Mouse (Mus musculus) testis, adult 2 months (tissue): Measurements from ENCODE around the gene Pjvk.

ENCODE experiments used
- CTCF ChIP-seq: fragments of 200-500 bp; IDR thresholded peaks from 2 replicates; pipeline ENCODE4 v1.5.1; 2012; ENCODE audit warnings: low read depth, mild to moderate bottlenecking, inconsistent platforms, low read length, moderate library complexity; ENCODE audit not compliant: control insufficient read depth, insufficient read depth, insufficient replicate concordance
- POLR2A ChIP-seq: fragments of 200-500 bp; IDR thresholded peaks from 2 replicates; pipeline ENCODE4 v1.6.1; 2012; ENCODE audit warnings: low read depth, mild to moderate bottlenecking, inconsistent platforms, low read length, moderate library complexity; ENCODE audit not compliant: control insufficient read depth

DNA sequence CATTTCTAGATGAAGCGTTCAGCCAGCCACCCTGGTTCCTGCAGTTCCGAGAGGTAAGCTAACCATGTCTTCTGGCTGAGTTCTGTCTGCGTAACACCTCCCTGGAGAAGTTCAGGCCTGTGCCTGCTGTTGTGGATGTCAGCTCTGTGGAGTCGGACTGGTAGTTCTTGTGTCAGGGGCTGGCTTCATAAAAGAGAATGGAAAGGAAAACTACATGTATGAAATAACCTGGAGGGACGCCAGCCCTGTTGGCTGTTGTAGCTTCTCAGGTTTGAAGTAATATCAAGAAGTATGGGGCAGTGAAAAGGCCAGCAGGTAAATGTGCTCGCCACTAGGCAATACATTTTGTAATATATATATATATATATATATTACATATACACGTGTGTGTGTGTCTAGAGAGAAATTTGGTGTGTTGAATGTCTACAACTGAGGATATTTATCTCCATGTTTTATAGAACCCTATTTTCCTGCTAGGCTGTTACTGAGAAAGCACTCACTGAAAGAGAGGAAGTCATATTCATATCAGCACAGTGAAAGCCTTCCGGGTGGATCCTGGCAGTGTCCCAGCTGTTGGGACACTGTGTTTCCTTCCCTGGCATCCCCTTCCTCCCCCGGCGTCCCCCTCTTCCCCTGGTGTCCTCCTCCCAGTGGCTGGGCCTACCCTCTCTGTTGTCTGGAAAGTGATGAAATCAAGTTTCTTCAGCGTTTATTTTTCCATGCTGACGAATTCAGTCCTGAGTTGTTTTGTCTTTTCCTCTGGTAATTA is 42.3 kb downstream of the Pjvk start:
- no peak for TF ChIP-seq POLR2A
- TF ChIP-seq CTCF: no peak
